In the genomic region with DNA sequence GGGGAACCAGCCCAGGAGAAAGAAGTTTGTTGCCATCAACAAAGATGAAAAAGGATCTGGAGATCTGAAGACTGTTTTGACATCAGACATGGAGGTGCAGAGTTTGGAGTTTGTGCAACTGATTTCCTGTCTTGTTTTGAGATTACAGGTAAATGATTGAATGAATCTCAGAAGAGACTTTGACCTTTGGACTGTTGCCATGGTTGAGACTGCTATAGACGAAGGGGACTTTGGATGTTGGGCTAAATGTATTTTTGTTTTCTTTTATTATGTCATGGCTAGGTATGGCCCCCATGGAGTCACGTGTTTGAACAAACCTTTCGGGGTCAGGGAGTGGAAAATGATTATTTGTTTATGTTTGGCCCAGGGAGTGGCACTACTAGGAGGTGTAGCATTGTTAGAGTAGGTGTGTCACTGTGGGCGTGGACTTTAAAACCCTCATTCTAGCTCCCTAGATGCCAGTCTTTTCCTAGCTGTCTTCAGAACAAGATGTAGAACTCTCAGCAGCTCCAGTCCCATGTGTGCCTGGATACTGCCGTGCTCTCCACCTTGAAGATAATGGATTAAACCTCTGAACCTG, we compare ENCODE assay signal across 27 mouse cellular contexts.
DNase-seq lines count a peak whose midpoint lies in the region; ATAC-seq and TF ChIP-seq lines count a peak whose summit lies in the region.
"Had no signal": no experiment of that assay in that cellular context is flagged by ENCODE, and none has a peak within 500 bp of the region (broad histone marks: within the 10 kb centered on the region; RNA-seq: fewer than 3 reads in every experiment).

No protein-coding gene starts in this region.

- no peak overlapping the region for H3K9ac ChIP-seq in liver, embryonic 16.5 days (ENCODE audit: low read depth, low read length)
- no peak overlapping the region for H3K9ac ChIP-seq in intestine, postnatal 0 days (ENCODE audit: low read depth, low read length)
- no peak overlapping the region for H3K9ac ChIP-seq in forebrain, postnatal 0 days
- H3K9ac ChIP-seq: hindbrain, embryonic 15.5 days; limb, embryonic 15.5 days; lung, embryonic 14.5 days; midbrain, embryonic 15.5 days had no signal

- no peaks in the 10 kb centered on the region for H3K9me3 ChIP-seq in liver, embryonic 16.5 days (replicated peaks; ENCODE audit: control insufficient read depth, low read length)
- no peaks in the 10 kb centered on the region for H3K9me3 ChIP-seq in intestine, postnatal 0 days (ENCODE audit: control insufficient read depth)
- H3K9me3 ChIP-seq in forebrain, postnatal 0 days (ENCODE audit: low read length), result no peaks in the 10 kb centered on the region
- H3K9me3 ChIP-seq: hindbrain, embryonic 10.5 days; hindbrain, embryonic 15.5 days; limb, embryonic 10.5 days; limb, embryonic 15.5 days; midbrain, embryonic 15.5 days had no signal

- no peak overlapping the region for H3K4me2 ChIP-seq in liver, embryonic 16.5 days (ENCODE audit: low read depth, low read length)
- no peak overlapping the region for H3K4me2 ChIP-seq in intestine, postnatal 0 days (replicated peaks; ENCODE audit: low read depth)
- no peak overlapping the region for H3K4me2 ChIP-seq in forebrain, postnatal 0 days (ENCODE audit: low read depth)
- H3K4me2 ChIP-seq: hindbrain, embryonic 15.5 days; limb, embryonic 15.5 days; lung, embryonic 14.5 days; midbrain, embryonic 15.5 days had no signal

- no peak overlapping the region for H3K4me3 ChIP-seq in liver, embryonic 16.5 days (ENCODE audit: low read depth, low read length)
- no peak overlapping the region for H3K4me3 ChIP-seq in intestine, postnatal 0 days (ENCODE audit: low read depth, low read length)
- H3K4me3 ChIP-seq in forebrain, postnatal 0 days (ENCODE audit: low read depth, low read length), result no peak overlapping the region
- H3K4me3 ChIP-seq: erythroblast, embryonic 14.5 days; hindbrain, embryonic 10.5 days; hindbrain, embryonic 15.5 days; limb, embryonic 10.5 days; limb, embryonic 15.5 days; midbrain, embryonic 15.5 days had no signal

- TF ChIP-seq CTCF in intestine, postnatal 0 days (IDR thresholded peaks at IDR 0.05; ENCODE audit: low read depth), result no peak
- no peak for TF ChIP-seq CTCF in forebrain, postnatal 0 days (IDR thresholded peaks at IDR 0.05; ENCODE audit: low read depth)

- no peaks in the 10 kb centered on the region for H3K4me1 ChIP-seq in liver, embryonic 16.5 days (ENCODE audit: control insufficient read depth, low read depth, low read length)
- no peaks in the 10 kb centered on the region for H3K4me1 ChIP-seq in intestine, postnatal 0 days (replicated peaks; ENCODE audit: control insufficient read depth, insufficient read depth, low read length)
- no peaks in the 10 kb centered on the region for H3K4me1 ChIP-seq in forebrain, postnatal 0 days (ENCODE audit: insufficient read depth)
- H3K4me1 ChIP-seq: hindbrain, embryonic 10.5 days; hindbrain, embryonic 15.5 days; limb, embryonic 10.5 days; limb, embryonic 15.5 days; midbrain, embryonic 15.5 days had no signal

- no peak overlapping the region for H3K27ac ChIP-seq in liver, embryonic 16.5 days (ENCODE audit: low read length)
- no peak overlapping the region for H3K27ac ChIP-seq in intestine, postnatal 0 days (ENCODE audit: low read depth, low read length)
- H3K27ac ChIP-seq in forebrain, postnatal 0 days (ENCODE audit: low read depth, low read length), result no peak overlapping the region
- H3K27ac ChIP-seq: hindbrain, embryonic 10.5 days; hindbrain, embryonic 15.5 days; limb, embryonic 10.5 days; limb, embryonic 15.5 days; midbrain, embryonic 15.5 days had no signal

- no peaks in the 10 kb centered on the region for H3K27me3 ChIP-seq in liver, embryonic 16.5 days (ENCODE audit: control insufficient read depth, insufficient read depth, low read depth, low read length)
- no peaks in the 10 kb centered on the region for H3K27me3 ChIP-seq in intestine, postnatal 0 days (replicated peaks; ENCODE audit: control insufficient read depth, insufficient read depth, low read length)
- no peaks in the 10 kb centered on the region for H3K27me3 ChIP-seq in forebrain, postnatal 0 days (ENCODE audit: insufficient read depth, low read length)
- H3K27me3 ChIP-seq: hindbrain, embryonic 15.5 days; limb, embryonic 15.5 days; midbrain, embryonic 15.5 days had no signal

- 0 out of 2 replicates have a peak, but pooled peaks have one; percentile 47 for ATAC-seq in liver, embryonic 16.5 days (ENCODE audit: low read depth)
- ATAC-seq in intestine, postnatal 0 days, result peak; percentile 99
- no peak for ATAC-seq in forebrain, postnatal 0 days
- ATAC-seq: CD4-positive, CD25-positive, alpha-beta regulatory T cell, adult 4 months; forebrain, embryonic 16.5 days; inflammation-experienced regulatory T-cells, adult 6 months; midbrain, embryonic 15.5 days had no signal

- 46% methylated on average over 5 of the region's 5 CpGs for WGBS in liver, embryonic 16.5 days (ENCODE audit: insufficient replicate concordance)
- 47% methylated on average over 5 of the region's 5 CpGs for WGBS in intestine, postnatal 0 days
- 86% methylated on average over 5 of the region's 5 CpGs for WGBS in forebrain, postnatal 0 days

- peak; percentile 3 to 39 for DNase-seq in kidney, adult 8-10 months
- DNase-seq in kidney, postnatal 14 days, result no peak
- DNase-seq in liver, result no peak
- no peak for DNase-seq in forebrain, postnatal 0 days
- no peak for DNase-seq in cerebellum, adult 11 months
- DNase-seq: adrenal gland, postnatal 14 days; cerebellum, adult 11-12 months; cerebellum, adult 9-11 months; heart, postnatal 14 days; layer of hippocampus, postnatal 36 days; lung, embryonic 14.5 days; lung, postnatal 14 days; right cerebral cortex, postnatal 25 days; spleen, adult 18-20 months; thymus, adult 2 months; thymus, postnatal 36 days had no signal

- no peaks in the 10 kb centered on the region for H3K36me3 ChIP-seq in liver, embryonic 16.5 days (ENCODE audit: control insufficient read depth, insufficient read depth)
- H3K36me3 ChIP-seq in intestine, postnatal 0 days (ENCODE audit: control insufficient read depth, insufficient read depth), result no peaks in the 10 kb centered on the region
- no peaks in the 10 kb centered on the region for H3K36me3 ChIP-seq in forebrain, postnatal 0 days (ENCODE audit: insufficient read depth)
- H3K36me3 ChIP-seq: hindbrain, embryonic 10.5 days; hindbrain, embryonic 15.5 days; limb, embryonic 10.5 days; limb, embryonic 15.5 days; midbrain, embryonic 15.5 days had no signal

Comparison
In these comparisons a context has a peak if more than half of its experiments do, and no peak if none do; other contexts are left out.
1. DNase-seq: peak in kidney, adult 8-10 months (2 of 2); none in kidney, postnatal 14 days (single experiment), liver (single experiment), forebrain, postnatal 0 days (single experiment) and cerebellum, adult 11 months (single experiment).